Mouse (Mus musculus) heart, postnatal 4 days (tissue): ENCODE measurements at regions not wholly inside any gene's neighbourhood (a gene's known extent, or its start where the extent isn't known, plus 50 kb on each side); places are given as distances from the start of the nearest gene placed in this dataset.

ENCODE experiments used
- DNase-seq: peaks from one replicate; pipeline ENCODE4 v3.0.0; 2021

GRCm38 (mm10) chr9:47909051-47909450 is 252.8 kb upstream of the Nxpe4 start:
- no peak for DNase-seq

GRCm38 (mm10) chr9:47910501-47910906 is 251.3 kb upstream of the Nxpe4 start:
- no peak for DNase-seq

- no peak for DNase-seq
These were observed 249.0 kb upstream of the Nxpe4 start for GRCm38 (mm10) chr9:47912823-47913222.

GRCm38 (mm10) chr9:47935299-47935698 is 226.5 kb upstream of the Nxpe4 start:
- DNase-seq, result no peak

- DNase-seq, result no peak
These were observed 225.8 kb upstream of the Nxpe4 start for GRCm38 (mm10) chr9:47935957-47936457.

- no peak for DNase-seq
These were observed 222.7 kb upstream of the Nxpe4 start for GRCm38 (mm10) chr9:47938941-47939710.

- no peak for DNase-seq
These were observed 218.9 kb upstream of the Nxpe4 start for GRCm38 (mm10) chr9:47942761-47943583.

- no peak for DNase-seq
These were observed 215.6 kb upstream of the Nxpe4 start for GRCm38 (mm10) chr9:47946226-47946625.

- DNase-seq, result no peak
These were observed 203.9 kb upstream of the Nxpe4 start for GRCm38 (mm10) chr9:47957881-47958280.

- no peak for DNase-seq
These were observed 203.0 kb upstream of the Nxpe4 start for GRCm38 (mm10) chr9:47958861-47959260.

GRCm38 (mm10) chr9:47961176-47961575 is 200.6 kb upstream of the Nxpe4 start:
- no peak for DNase-seq

GRCm38 (mm10) chr9:47962161-47962560 is 199.7 kb upstream of the Nxpe4 start:
- no peak for DNase-seq

GRCm38 (mm10) chr9:47962589-47962988 is 199.2 kb upstream of the Nxpe4 start:
- no peak for DNase-seq

- no peak for DNase-seq
These were observed 188.7 kb upstream of the Nxpe4 start for GRCm38 (mm10) chr9:47973130-47973529.

GRCm38 (mm10) chr9:47985356-47986111 is 176.3 kb upstream of the Nxpe4 start:
- no peak for DNase-seq

GRCm38 (mm10) chr9:47987266-47987665 is 174.6 kb upstream of the Nxpe4 start:
- no peak for DNase-seq

- DNase-seq, result no peak
These were observed 167.2 kb upstream of the Nxpe4 start for GRCm38 (mm10) chr9:47994671-47995070.

- DNase-seq, result no peak
These were observed 162.2 kb upstream of the Nxpe4 start for GRCm38 (mm10) chr9:47999632-48000031.

- DNase-seq, result no peak
These were observed 132.8 kb upstream of the Nxpe4 start for GRCm38 (mm10) chr9:48029021-48029420.

GRCm38 (mm10) chr9:48030839-48031238 is 131.0 kb upstream of the Nxpe4 start:
- no peak for DNase-seq

- no peak for DNase-seq
These were observed 125.9 kb upstream of the Nxpe4 start for GRCm38 (mm10) chr9:48035959-48036358.

- no peak for DNase-seq
These were observed 117.0 kb upstream of the Nxpe4 start for GRCm38 (mm10) chr9:48044826-48045225.

GRCm38 (mm10) chr9:48047846-48048245 is 114.0 kb upstream of the Nxpe4 start:
- DNase-seq, result no peak
